Mouse (Mus musculus): ENCODE results near the gene Gm20388.

- TF ChIP-seq CTCF (IDR thresholded peaks at IDR 0.05; ENCODE audit: extremely low read depth, insufficient read depth, low read length) (no peak), POLR2A (IDR thresholded peaks at IDR 0.05; ENCODE audit: extremely low read depth, insufficient read depth, low read length) (no peak)
These were observed 373.6 kb downstream of the Gm20388 start for GRCm38 (mm10) chr8:120284265-120284664.

Measured in cortical plate, adult 2 months (tissue).